Mouse (Mus musculus): ENCODE results near the gene Rasal2. TPM values are rescaled to one million over a fixed set of nuclear protein-coding genes. Genes with fewer than 3 reads are reported as not detected.

The Rasal2 gene
- polyA plus RNA-seq (2015; fragmentation: Nextera tagmentation; extraction: Ambion mirVana) = 8.9 and 9.5 TPM in 2 replicates

GRCm38 (mm10) chr1:157412454-157413369 is at the start of gene Rasal2:
Rasal2 (minus strand) TSS chr1:157412595.
- H3K9ac ChIP-seq = peak within 1 kb of the TSS; percentile 69
- peak; percentile 96 for ATAC-seq (ENCODE audit: borderline replicate concordance, extremely low read depth, low FRiP score, low TSS enrichment)
- H3K9me3 ChIP-seq = no peaks in the 10 kb centered on the region
- H3K27ac ChIP-seq = peak within 1 kb of the TSS; percentile 96
- no peaks in the 10 kb centered on the region for H3K27me3 ChIP-seq
- peaks cover 21% of the 10 kb centered on the region for H3K4me1 ChIP-seq
- H3K4me3 ChIP-seq = peak within 1 kb of the TSS; percentile 91
- H3K36me3 ChIP-seq = no peaks in the 10 kb centered on the region
- peak within 1 kb of the TSS; percentile 87 for H3K4me2 ChIP-seq
- under 1% methylated on average over 54 of the region's 62 CpGs for WGBS

GRCm38 (mm10) chr1:157461276-157461675 is 48.9 kb upstream of the Rasal2 start:
- 93% methylated on average over 5 of the region's 5 CpGs for WGBS
- peaks cover 6% of the 10 kb centered on the region for H3K4me1 ChIP-seq

GRCm38 (mm10) chr1:157459904-157460303 is 47.5 kb upstream of the Rasal2 start:
- no peak for ATAC-seq (ENCODE audit: borderline replicate concordance, extremely low read depth, low FRiP score, low TSS enrichment)
- WGBS = 87% methylated on average over 5 of the region's 5 CpGs
- H3K36me3 ChIP-seq = no peaks in the 10 kb centered on the region

More at GRCm38 (mm10) chr1:157461276-157461675, 48.9 kb upstream of the Rasal2 start:
- no peak overlapping the region for H3K4me2 ChIP-seq
- no peak overlapping the region for H3K9ac ChIP-seq
- no peak for ATAC-seq (ENCODE audit: borderline replicate concordance, extremely low read depth, low FRiP score, low TSS enrichment)
- no peak overlapping the region for H3K27ac ChIP-seq
- H3K9me3 ChIP-seq = no peaks in the 10 kb centered on the region
- no peaks in the 10 kb centered on the region for H3K36me3 ChIP-seq
- no peak overlapping the region for H3K4me3 ChIP-seq
- H3K27me3 ChIP-seq = no peaks in the 10 kb centered on the region

GRCm38 (mm10) chr1:157458421-157459208 is 46.2 kb upstream of the Rasal2 start, which contains the start of gene Cryzl2:
Cryzl2 (plus strand) TSS chr1:157458577.
- no peak within 1 kb of the TSS for H3K27ac ChIP-seq
- peak within 1 kb of the TSS; percentile 46 for H3K9ac ChIP-seq
- H3K36me3 ChIP-seq = no peaks in the 10 kb centered on the region
- peak within 1 kb of the TSS; percentile 80 for H3K4me2 ChIP-seq
- H3K9me3 ChIP-seq = no peaks in the 10 kb centered on the region
- H3K4me1 ChIP-seq = peaks cover 6% of the 10 kb centered on the region
- peak within 1 kb of the TSS; percentile 42 for H3K4me3 ChIP-seq
- H3K27me3 ChIP-seq = no peaks in the 10 kb centered on the region
- 9% methylated on average over 25 of the region's 29 CpGs for WGBS
- ATAC-seq (ENCODE audit: borderline replicate concordance, extremely low read depth, low FRiP score, low TSS enrichment) = peak; percentile 94

More at GRCm38 (mm10) chr1:157459904-157460303, 47.5 kb upstream of the Rasal2 start:
- Histone ChIP-seq H3K27me3 (no peaks in the 10 kb centered on the region), H3K27ac (no peak overlapping the region), H3K4me1 (peaks cover 6% of the 10 kb centered on the region), H3K9ac (no peak overlapping the region), H3K9me3 (no peaks in the 10 kb centered on the region), H3K4me3 (no peak overlapping the region), H3K4me2 (no peak overlapping the region)

GRCm38 (mm10) chr1:157457789-157458188 is 45.4 kb upstream of the Rasal2 start:
- Histone ChIP-seq H3K9ac (no peak overlapping the region), H3K27ac (no peak overlapping the region), H3K4me1 (peaks cover 6% of the 10 kb centered on the region), H3K4me2 (no peak overlapping the region), H3K27me3 (no peaks in the 10 kb centered on the region), H3K9me3 (no peaks in the 10 kb centered on the region), H3K36me3 (no peaks in the 10 kb centered on the region), H3K4me3 (no peak overlapping the region)
- WGBS = 89% methylated on average over 3 of the region's 3 CpGs
- no peak for ATAC-seq (ENCODE audit: borderline replicate concordance, extremely low read depth, low FRiP score, low TSS enrichment)

DNA sequence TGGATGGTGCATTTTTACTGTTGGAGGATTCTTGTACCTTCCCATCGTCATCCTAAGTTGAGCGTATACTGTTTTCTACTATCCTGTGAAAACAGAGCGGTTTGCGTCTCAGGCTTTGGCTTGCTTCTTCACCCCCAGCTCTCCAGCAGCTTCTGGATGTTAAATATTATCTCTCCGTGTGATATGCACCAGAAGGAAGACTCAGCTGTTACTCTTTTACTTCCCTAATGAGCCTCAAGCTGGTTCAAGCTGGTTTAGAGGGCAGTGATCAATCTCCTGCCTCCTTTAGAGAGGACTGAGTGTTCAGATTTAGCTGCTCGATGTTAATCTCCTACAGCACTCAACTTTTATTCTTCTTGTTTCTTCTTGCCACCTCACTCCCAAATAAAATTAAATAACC is 42.5 kb upstream of the Rasal2 start:
- ATAC-seq (ENCODE audit: borderline replicate concordance, extremely low read depth, low FRiP score, low TSS enrichment) = no peak
- no peak overlapping the region for H3K9ac ChIP-seq

GRCm38 (mm10) chr1:157452759-157453549 is 40.6 kb upstream of the Rasal2 start:
- H3K27me3 ChIP-seq = no peaks in the 10 kb centered on the region
- H3K9ac ChIP-seq = no peak overlapping the region
- H3K4me1 ChIP-seq = peaks cover 10% of the 10 kb centered on the region; the same call in 1 of the 2 replicates
- no peak overlapping the region for H3K4me2 ChIP-seq
- H3K27ac ChIP-seq = no peak overlapping the region
- no peaks in the 10 kb centered on the region for H3K36me3 ChIP-seq
- H3K9me3 ChIP-seq = no peaks in the 10 kb centered on the region
- no peak overlapping the region for H3K4me3 ChIP-seq
- no peak for ATAC-seq (ENCODE audit: borderline replicate concordance, extremely low read depth, low FRiP score, low TSS enrichment)
- 82% methylated on average over 5 of the region's 5 CpGs for WGBS

More for the DNA sequence above, 42.5 kb upstream of the Rasal2 start:
- H3K4me1 ChIP-seq = peaks cover 9% of the 10 kb centered on the region
- 76% methylated on average over 6 of the region's 6 CpGs for WGBS
- no peaks in the 10 kb centered on the region for H3K36me3 ChIP-seq
- H3K27me3 ChIP-seq = no peaks in the 10 kb centered on the region
- H3K4me2 ChIP-seq = no peak overlapping the region
- H3K9me3 ChIP-seq = no peaks in the 10 kb centered on the region
- H3K4me3 ChIP-seq = no peak overlapping the region
- H3K27ac ChIP-seq = no peak overlapping the region

DNA sequence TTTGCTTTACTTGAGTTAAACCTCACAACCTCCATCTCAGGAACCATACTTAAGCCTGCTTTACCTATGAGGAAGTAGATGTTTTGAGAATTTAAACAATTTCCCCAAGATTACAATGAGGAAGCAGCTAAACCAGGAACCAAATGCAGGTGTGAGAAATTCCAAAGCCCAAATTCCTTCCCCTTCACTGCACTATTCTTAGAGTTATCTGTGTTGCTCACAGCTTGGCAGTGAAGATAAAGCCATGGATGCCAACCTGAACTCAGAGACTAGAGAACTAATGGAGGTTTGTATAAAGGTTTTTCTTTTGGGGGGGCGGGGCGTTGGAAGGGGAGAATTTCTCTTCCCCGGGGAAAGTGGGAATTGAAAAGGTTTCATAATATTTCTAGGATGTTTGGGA is 39.9 kb upstream of the Rasal2 start:
- peaks cover 10% of the 10 kb centered on the region; the same call in 1 of the 2 replicates for H3K4me1 ChIP-seq
- H3K36me3 ChIP-seq = no peaks in the 10 kb centered on the region
- no peaks in the 10 kb centered on the region for H3K9me3 ChIP-seq
- no peak overlapping the region for H3K27ac ChIP-seq
- no peak for ATAC-seq (ENCODE audit: borderline replicate concordance, extremely low read depth, low FRiP score, low TSS enrichment)
- no peak overlapping the region for H3K4me3 ChIP-seq
- H3K4me2 ChIP-seq = no peak overlapping the region
- no peaks in the 10 kb centered on the region for H3K27me3 ChIP-seq
- no peak overlapping the region for H3K9ac ChIP-seq
- WGBS = 80% methylated on average over 3 of the region's 3 CpGs

- peak overlapping the region; percentile 58 for H3K4me2 ChIP-seq
- peak overlapping the region; percentile 55 for H3K27ac ChIP-seq
- peak overlapping the region; percentile 7 for H3K4me3 ChIP-seq
- no peaks in the 10 kb centered on the region for H3K9me3 ChIP-seq
- H3K4me1 ChIP-seq = peaks cover 10% of the 10 kb centered on the region; the same call in 1 of the 2 replicates
- WGBS = 9% methylated on average over 21 of the region's 21 CpGs
- no peak overlapping the region for H3K9ac ChIP-seq
- H3K36me3 ChIP-seq = no peaks in the 10 kb centered on the region
- peak; percentile 60; the same call in 1 of the 2 replicates for ATAC-seq (ENCODE audit: borderline replicate concordance, extremely low read depth, low FRiP score, low TSS enrichment)
- H3K27me3 ChIP-seq = no peaks in the 10 kb centered on the region
These were observed 37.7 kb upstream of the Rasal2 start for GRCm38 (mm10) chr1:157449981-157450636.

DNA sequence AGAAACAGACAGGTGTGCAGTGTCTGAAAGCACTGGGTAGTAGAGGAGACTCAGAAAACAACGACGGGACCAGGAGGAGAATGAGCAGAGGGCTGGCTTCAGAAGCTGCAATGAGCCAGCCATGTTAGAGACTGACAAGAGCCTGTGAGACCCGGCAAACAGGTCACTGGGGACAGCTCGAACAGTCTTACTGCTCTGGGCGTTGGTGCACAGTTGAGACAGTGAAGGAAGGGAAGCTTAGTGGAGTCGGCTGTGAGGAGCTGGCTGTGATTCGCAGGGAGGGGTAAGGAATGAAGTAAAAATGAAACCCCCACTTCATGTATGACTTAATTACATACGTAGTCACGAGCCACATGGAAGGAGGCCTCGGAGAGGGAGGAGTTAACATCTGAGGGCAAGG is 37.1 kb upstream of the Rasal2 start:
- peak overlapping the region; percentile 55 for H3K27ac ChIP-seq
- H3K27me3 ChIP-seq = no peaks in the 10 kb centered on the region
- H3K9me3 ChIP-seq = no peaks in the 10 kb centered on the region
- 9% methylated on average over 10 of the region's 10 CpGs for WGBS
- peak overlapping the region; percentile 7 for H3K4me3 ChIP-seq
- peak; percentile 29; the same call in 1 of the 2 replicates for ATAC-seq (ENCODE audit: borderline replicate concordance, extremely low read depth, low FRiP score, low TSS enrichment)
- H3K36me3 ChIP-seq = no peaks in the 10 kb centered on the region
- peaks cover 10% of the 10 kb centered on the region; the same call in 1 of the 2 replicates for H3K4me1 ChIP-seq
- H3K9ac ChIP-seq = no peak overlapping the region
- peak overlapping the region; percentile 58 for H3K4me2 ChIP-seq
